Mouse (Mus musculus): ENCODE data around the gene Kif5a. TPM values are rescaled to one million over a fixed set of nuclear protein-coding genes. Genes with fewer than 3 reads are reported as not detected.
A peak's percentile ranks its signal among the peaks of the same experiment; 100 is the strongest.

The Kif5a gene
- polyA plus RNA-seq, 1 experiment from 2014 or later, result 103 TPM

- Histone ChIP-seq H3K4me2 (no peak overlapping the region), H3K4me1 (peaks cover 32% of the 10 kb centered on the region), H3K4me3 (no peak overlapping the region), H3K36me3 (replicated peaks) (peaks cover 6% of the 10 kb centered on the region; the same call in 1 of the 2 replicates), H3K27ac (no peak overlapping the region), H3K27me3 (replicated peaks) (no peaks in the 10 kb centered on the region), H3K9me3 (no peaks in the 10 kb centered on the region), H3K9ac (peak overlapping the region; percentile 25; the same call in 1 of the 2 replicates)
- WGBS, result 73% methylated on average over 4 of the region's 4 CpGs
- ATAC-seq (replicated peaks), result no peak
Observed at GRCm38 (mm10) chr10:127269884-127270283, 6.7 kb upstream of the Kif5a start.

GRCm38 (mm10) chr10:127269036-127269435 lies 5.9 kb upstream of the Kif5a start:
- H3K27me3 ChIP-seq (replicated peaks), result no peaks in the 10 kb centered on the region
- no peak overlapping the region for H3K27ac ChIP-seq
- no peak for ATAC-seq (replicated peaks)
- H3K4me2 ChIP-seq, result no peak overlapping the region
- H3K36me3 ChIP-seq (replicated peaks), result peaks cover 6% of the 10 kb centered on the region; the same call in 1 of the 2 replicates
- 75% methylated on average over 12 of the region's 12 CpGs for WGBS
- no peak overlapping the region for H3K4me3 ChIP-seq
- no peak overlapping the region for H3K9ac ChIP-seq
- peaks cover 32% of the 10 kb centered on the region for H3K4me1 ChIP-seq
- no peaks in the 10 kb centered on the region for H3K9me3 ChIP-seq

GRCm38 (mm10) chr10:127268401-127268800 lies 5.3 kb upstream of the Kif5a start:
- peaks cover 35% of the 10 kb centered on the region for H3K4me1 ChIP-seq
- H3K4me3 ChIP-seq, result no peak overlapping the region
- 83% methylated on average over 5 of the region's 5 CpGs for WGBS
- H3K4me2 ChIP-seq, result no peak overlapping the region; the same call in 1 of the 2 replicates
- H3K9ac ChIP-seq, result 0 out of 2 replicates have a peak overlapping the region, but pooled peaks have one; percentile 4
- H3K27me3 ChIP-seq (replicated peaks), result no peaks in the 10 kb centered on the region
- H3K9me3 ChIP-seq, result no peaks in the 10 kb centered on the region
- H3K27ac ChIP-seq, result no peak overlapping the region
- no peak for ATAC-seq (replicated peaks)
- peaks cover 6% of the 10 kb centered on the region; the same call in 1 of the 2 replicates for H3K36me3 ChIP-seq (replicated peaks)

GRCm38 (mm10) chr10:127267318-127267717 lies 4.2 kb upstream of the Kif5a start:
- H3K27ac ChIP-seq, result peak overlapping the region; percentile 93; the same call in 1 of the 2 replicates
- peak overlapping the region; percentile 100 for H3K9ac ChIP-seq
- H3K4me3 ChIP-seq, result peak overlapping the region; percentile 92
- H3K4me2 ChIP-seq, result peak overlapping the region; percentile 63
- ATAC-seq (replicated peaks), result no peak
- no peaks in the 10 kb centered on the region for H3K27me3 ChIP-seq (replicated peaks)
- 69% methylated on average over 5 of the region's 5 CpGs for WGBS
- peaks cover 6% of the 10 kb centered on the region; the same call in 1 of the 2 replicates for H3K36me3 ChIP-seq (replicated peaks)
- H3K9me3 ChIP-seq, result no peaks in the 10 kb centered on the region
- peaks cover 38% of the 10 kb centered on the region for H3K4me1 ChIP-seq

DNA sequence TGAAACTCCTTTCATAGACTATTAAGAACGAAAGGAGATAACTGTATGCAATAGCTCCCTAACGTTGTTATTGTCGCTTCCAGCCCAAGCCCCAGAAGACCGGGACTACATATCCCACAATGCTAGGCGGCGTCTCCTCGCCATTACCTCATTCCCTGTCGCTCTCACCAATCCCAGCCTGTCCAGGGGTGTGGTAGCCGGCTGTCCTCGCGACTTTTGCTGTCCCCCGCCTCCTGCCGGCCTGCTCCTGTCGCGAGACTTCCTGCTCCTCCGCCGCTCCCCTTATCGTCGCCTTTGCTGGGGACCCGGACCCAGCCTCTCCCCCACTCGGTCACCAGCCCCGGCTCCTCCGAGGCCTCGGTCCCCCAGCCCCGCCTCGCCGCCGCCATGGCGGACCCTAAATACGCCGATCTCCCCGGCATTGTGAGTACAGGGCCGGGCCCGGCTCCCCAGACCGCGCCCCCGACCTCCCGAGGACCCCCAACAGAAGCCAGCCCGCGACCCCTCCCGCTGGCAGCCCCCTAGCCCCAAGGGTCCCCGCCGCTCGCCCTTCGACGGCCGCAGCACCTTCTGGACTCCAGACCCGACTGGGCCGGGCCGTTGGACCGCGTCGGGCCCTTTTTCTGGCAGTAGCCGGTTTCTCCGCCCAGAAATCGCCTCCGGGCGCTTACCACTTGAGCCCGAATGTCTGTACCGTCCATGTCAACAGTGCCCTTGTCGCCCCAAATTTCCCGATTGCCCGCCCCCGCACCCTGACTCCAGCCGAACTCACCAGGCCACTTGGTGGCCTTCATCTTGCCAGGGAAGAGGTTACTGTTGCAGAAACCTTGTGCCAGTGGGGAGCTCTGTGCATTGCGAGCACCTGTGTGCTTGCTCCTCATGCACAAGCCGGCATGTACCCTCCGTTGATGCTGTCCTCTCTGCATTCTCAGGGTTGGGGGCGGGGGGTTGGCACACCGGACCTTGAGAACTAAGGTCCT lies 3.3 kb upstream of the Kif5a start, which contains the start of gene Dctn2:
Gene Dctn2, plus strand, starts transcription at position 257 of the 980 bp plus-strand sequence.
- Histone ChIP-seq H3K9ac (peak within 1 kb of the TSS; percentile 100), H3K4me1 (peaks cover 44% of the 10 kb centered on the region), H3K9me3 (no peaks in the 10 kb centered on the region), H3K4me3 (peak within 1 kb of the TSS; percentile 92), H3K36me3 (replicated peaks) (peaks cover 6% of the 10 kb centered on the region; the same call in 1 of the 2 replicates), H3K27ac (peak within 1 kb of the TSS; percentile 93), H3K27me3 (replicated peaks) (no peaks in the 10 kb centered on the region), H3K4me2 (peak within 1 kb of the TSS; percentile 63)
- 1% methylated on average over 70 of the region's 70 CpGs for WGBS
- peak; percentile 95 for ATAC-seq (replicated peaks)

DNA sequence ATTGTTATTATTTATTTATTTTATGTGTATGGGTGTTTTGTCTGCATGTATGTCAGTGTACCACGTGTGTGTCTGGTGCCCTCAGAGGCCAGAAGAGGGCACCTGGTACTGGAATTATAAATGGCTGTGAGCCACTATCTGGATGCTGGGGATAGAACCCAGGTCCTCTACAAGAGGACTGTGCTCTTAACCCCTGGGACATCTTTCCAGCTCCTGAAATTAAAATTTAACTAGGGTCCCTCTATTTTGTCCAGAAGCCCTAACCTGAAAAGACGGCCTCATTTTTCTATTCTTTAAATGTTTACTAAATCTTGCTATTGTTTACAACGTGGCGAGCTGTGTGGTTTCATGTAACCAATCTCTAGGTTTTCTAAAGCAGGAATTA lies 2.6 kb upstream of the Kif5a start:
- ATAC-seq (replicated peaks), result peak; percentile 48
- Histone ChIP-seq H3K4me3 (peak overlapping the region; percentile 92), H3K27ac (peak overlapping the region; percentile 93)

DNA sequence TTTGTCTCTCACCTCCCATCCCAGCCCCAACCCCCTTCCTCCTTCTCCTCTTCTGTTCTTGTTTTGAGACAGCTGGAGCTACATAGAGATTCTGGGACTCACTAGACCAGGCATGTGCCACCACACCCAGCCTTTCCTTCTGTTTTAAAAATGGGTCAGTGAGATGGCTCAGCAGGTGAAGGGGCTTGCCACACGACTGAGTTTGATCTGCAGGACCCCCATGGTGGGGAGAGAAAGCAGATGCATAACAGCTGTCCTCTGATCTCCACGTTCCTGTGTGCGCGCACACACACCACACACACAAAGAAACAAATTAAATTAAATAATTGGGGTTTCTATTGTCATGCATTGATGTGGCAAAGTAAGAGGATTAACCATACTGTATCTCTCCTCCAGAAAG lies 1.8 kb upstream of the Kif5a start:
- no peak for ATAC-seq (replicated peaks)
- H3K4me2 ChIP-seq, result no peak overlapping the region

More for the DNA sequence above, 2.6 kb upstream of the Kif5a start:
- H3K4me1 ChIP-seq, result peaks cover 50% of the 10 kb centered on the region
- H3K4me2 ChIP-seq, result peak overlapping the region; percentile 63
- no peaks in the 10 kb centered on the region for H3K27me3 ChIP-seq (replicated peaks)
- 24% methylated on average over 4 of the region's 4 CpGs for WGBS
- peak overlapping the region; percentile 100; the same call in 1 of the 2 replicates for H3K9ac ChIP-seq
- no peaks in the 10 kb centered on the region for H3K9me3 ChIP-seq
- H3K36me3 ChIP-seq (replicated peaks), result peaks cover 6% of the 10 kb centered on the region; the same call in 1 of the 2 replicates

GRCm38 (mm10) chr10:127264336-127264735 lies 1.2 kb upstream of the Kif5a start:
- H3K4me2 ChIP-seq, result no peak overlapping the region
- H3K27ac ChIP-seq, result no peak overlapping the region
- no peaks in the 10 kb centered on the region for H3K27me3 ChIP-seq (replicated peaks)
- no peaks in the 10 kb centered on the region for H3K9me3 ChIP-seq
- H3K36me3 ChIP-seq (replicated peaks), result no peaks in the 10 kb centered on the region; the same call in 1 of the 2 replicates
- H3K4me1 ChIP-seq, result peaks cover 57% of the 10 kb centered on the region
- no peak overlapping the region for H3K4me3 ChIP-seq
- ATAC-seq (replicated peaks), result no peak
- 81% methylated on average over 8 of the region's 8 CpGs for WGBS
- H3K9ac ChIP-seq, result no peak overlapping the region

More for the DNA sequence above, 1.8 kb upstream of the Kif5a start:
- H3K4me3 ChIP-seq, result no peak overlapping the region
- peaks cover 54% of the 10 kb centered on the region for H3K4me1 ChIP-seq
- no peaks in the 10 kb centered on the region for H3K9me3 ChIP-seq
- no peak overlapping the region for H3K9ac ChIP-seq
- WGBS, result 60% methylated on average over 4 of the region's 4 CpGs
- H3K36me3 ChIP-seq (replicated peaks), result peaks cover 2% of the 10 kb centered on the region; the same call in 1 of the 2 replicates
- no peaks in the 10 kb centered on the region for H3K27me3 ChIP-seq (replicated peaks)
- no peak overlapping the region for H3K27ac ChIP-seq

- peak overlapping the region; percentile 89 for H3K27ac ChIP-seq
- WGBS, result 42% methylated on average over 3 of the region's 3 CpGs
- H3K36me3 ChIP-seq (replicated peaks), result no peaks in the 10 kb centered on the region
- no peaks in the 10 kb centered on the region for H3K27me3 ChIP-seq (replicated peaks)
- ATAC-seq (replicated peaks), result no peak
- H3K4me3 ChIP-seq, result peak overlapping the region; percentile 59
- H3K4me1 ChIP-seq, result peaks cover 57% of the 10 kb centered on the region
- H3K9ac ChIP-seq, result peak overlapping the region; percentile 69
- H3K4me2 ChIP-seq, result peak overlapping the region; percentile 75
- H3K9me3 ChIP-seq, result no peaks in the 10 kb centered on the region
Observed at GRCm38 (mm10) chr10:127263631-127264030, 483 bp upstream of the Kif5a start.

GRCm38 (mm10) chr10:127261706-127262547 lies 1.2 kb downstream of the Kif5a start:
- H3K27me3 ChIP-seq (replicated peaks), result no peaks in the 10 kb centered on the region
- peak overlapping the region; percentile 89 for H3K27ac ChIP-seq
- peak overlapping the region; percentile 75 for H3K4me2 ChIP-seq
- peak overlapping the region; percentile 69 for H3K9ac ChIP-seq
- no peaks in the 10 kb centered on the region for H3K9me3 ChIP-seq
- peaks cover 52% of the 10 kb centered on the region for H3K4me1 ChIP-seq
- H3K4me3 ChIP-seq, result peak overlapping the region; percentile 59
- WGBS, result 57% methylated on average over 15 of the region's 15 CpGs
- H3K36me3 ChIP-seq (replicated peaks), result no peaks in the 10 kb centered on the region
- ATAC-seq (replicated peaks), result no peak

DNA sequence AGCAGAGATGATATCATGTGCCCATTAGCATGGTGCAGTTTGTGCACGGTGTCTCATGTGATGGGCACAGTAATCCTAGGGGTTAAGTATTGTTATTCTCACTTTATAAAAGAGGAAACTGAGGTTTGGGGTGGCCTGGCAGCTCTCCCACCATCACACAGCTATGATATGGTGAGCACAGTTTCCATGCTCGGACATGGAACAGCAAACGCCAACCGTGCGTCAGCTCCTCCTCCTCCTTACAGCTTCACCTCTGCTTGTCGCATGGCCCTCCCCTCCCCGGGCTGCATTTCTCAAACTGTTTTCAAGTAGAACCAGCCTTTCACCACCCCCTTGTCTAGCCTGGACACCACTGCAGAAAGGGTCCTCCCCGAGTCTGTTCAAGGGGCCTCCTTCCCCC lies 4.7 kb downstream of the Kif5a start:
- H3K27me3 ChIP-seq (replicated peaks), result no peaks in the 10 kb centered on the region
- H3K4me1 ChIP-seq, result peaks cover 59% of the 10 kb centered on the region
- H3K9me3 ChIP-seq, result no peaks in the 10 kb centered on the region
- WGBS, result 79% methylated on average over 8 of the region's 8 CpGs
- no peak overlapping the region for H3K4me3 ChIP-seq
- no peak overlapping the region for H3K9ac ChIP-seq
- H3K4me2 ChIP-seq, result peak overlapping the region; percentile 75
- H3K36me3 ChIP-seq (replicated peaks), result no peaks in the 10 kb centered on the region
- H3K27ac ChIP-seq, result no peak overlapping the region
- ATAC-seq (replicated peaks), result no peak
